Mouse (Mus musculus) midbrain, embryonic 16.5 days (tissue): Measurements from ENCODE around the gene Tmem178. TPM values are rescaled to one million over a fixed set of nuclear protein-coding genes. Genes with fewer than 3 reads are reported as not detected.
A peak's percentile ranks its signal among the peaks of the same experiment; 100 is the strongest.

Experiments
- ATAC-seq: fragments of 200-750 bp; cut with Nextera tagmentation; 2 replicates; pipeline ENCODE4 v1.8.0; 2017; ENCODE audit warnings: moderate TSS enrichment
- H3K27ac ChIP-seq: fragments of 300-500 bp; sonication (generic); 2 replicates; pipeline ENCODE4 v1.5.1; 2014; ENCODE audit warnings: mild to moderate bottlenecking, low read length, mixed read lengths
- H3K27me3 ChIP-seq: fragments of 300-500 bp; sonication (generic); 2 replicates; pipeline ENCODE4 v1.6.1; 2014; ENCODE audit warnings: low read depth, low read length, mixed read lengths; ENCODE audit not compliant: control insufficient read depth, insufficient read depth
- H3K36me3 ChIP-seq: fragments of 300-500 bp; sonication (generic); 2 replicates; pipeline ENCODE4 v1.6.1; 2014; ENCODE audit warnings: mild to moderate bottlenecking, low read length, moderate library complexity, mixed read lengths; ENCODE audit not compliant: control insufficient read depth, insufficient read depth
- H3K4me1 ChIP-seq: fragments of 300-500 bp; sonication (generic); 2 replicates; pipeline ENCODE4 v1.6.1; 2014; ENCODE audit warnings: mild to moderate bottlenecking, low read length, mixed read lengths; ENCODE audit not compliant: control insufficient read depth, insufficient read depth
- H3K4me2 ChIP-seq: fragments of 300-500 bp; sonication (generic); 2 replicates; pipeline ENCODE4 v1.6.1; 2014; ENCODE audit warnings: mild to moderate bottlenecking, low read length, mixed read lengths
- H3K4me3 ChIP-seq: fragments of 300-500 bp; sonication (generic); 2 replicates; pipeline ENCODE4 v1.5.1; 2014; ENCODE audit warnings: low read depth, mild to moderate bottlenecking, low read length, moderate library complexity, mixed read lengths
- H3K9ac ChIP-seq: fragments of 300-500 bp; sonication (generic); 2 replicates; pipeline ENCODE4 v1.6.1; 2014; ENCODE audit warnings: low read depth, low read length, mixed read lengths
- H3K9me3 ChIP-seq: fragments of 300-500 bp; sonication (generic); replicated peaks from 2 replicates; pipeline ENCODE4 v1.6.1; 2014; ENCODE audit warnings: mild to moderate bottlenecking, low read length, mixed read lengths; ENCODE audit not compliant: control insufficient read depth, poor library complexity, severe bottlenecking
- WGBS: fragments of 180-500 bp; shearing (Covaris S2); extraction: QIAGEN DNeasy Blood & Tissue Kit; methylation state at CpG from one replicate; pipeline ENCODE4 v1.1.7; 2014; 5-methylcytosine and 5-hydroxymethylcytosine counted together
- polyA plus RNA-seq: library from polyadenylated mRNA; unstranded; fragments of >200 nt; fragmentation: Nextera tagmentation; extraction: Ambion mirVana; gene quantifications from 2 replicates; pipeline ENCODE4 v1.2.1, GENCODE M21; 2015

Tmem178 gene
- polyA plus RNA-seq, 1 experiment from 2014 or later: 20.8 TPM

DNA sequence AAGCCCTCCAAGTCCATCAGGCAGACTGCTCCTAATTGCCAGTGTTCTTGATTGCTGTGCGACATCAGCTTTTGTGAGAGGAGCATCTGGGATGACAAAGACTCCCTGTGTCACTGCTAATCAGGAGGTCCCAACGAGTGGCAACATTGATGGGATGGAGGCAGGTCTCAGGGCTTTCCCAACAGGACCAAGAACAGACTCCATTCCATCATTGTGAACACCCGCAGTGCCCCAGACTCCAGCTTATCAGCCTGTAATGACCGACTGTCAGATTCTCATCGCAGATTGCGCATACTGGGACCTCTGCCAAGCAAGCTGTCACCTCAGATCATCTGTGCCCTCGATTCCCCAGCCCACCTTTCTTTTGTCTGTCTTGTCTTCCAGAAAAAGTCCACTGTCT is 7.9 kb downstream of the Tmem178 start:
- no peak overlapping the region for H3K27ac ChIP-seq
- WGBS: 45% methylated on average over 7 of the region's 7 CpGs

DNA sequence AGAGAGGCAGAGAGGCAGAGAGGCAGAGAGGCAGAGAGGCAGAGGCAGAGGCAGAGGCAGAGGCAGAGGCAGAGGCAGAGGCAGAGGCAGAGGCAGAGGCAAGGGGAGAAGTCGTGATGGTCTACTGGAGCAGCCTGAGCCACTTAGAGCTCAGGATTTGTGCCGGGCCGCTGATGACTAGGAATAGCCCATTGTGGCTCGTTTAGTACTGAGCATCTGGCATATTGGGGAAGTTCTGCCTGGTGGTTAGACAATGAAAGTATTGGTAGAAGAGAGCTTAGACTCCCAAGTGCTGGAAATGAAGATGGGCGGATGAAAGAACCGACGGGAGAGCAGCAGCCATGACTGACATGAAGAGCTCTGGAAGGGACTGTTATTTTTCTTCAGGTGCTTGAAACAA is 11.0 kb downstream of the Tmem178 start:
- H3K4me2 ChIP-seq: no peak overlapping the region

More for the DNA sequence above, 7.9 kb downstream of the Tmem178 start:
- H3K36me3 ChIP-seq: no peaks in the 10 kb centered on the region
- no peak for ATAC-seq
- no peak overlapping the region for H3K4me2 ChIP-seq
- no peaks in the 10 kb centered on the region for H3K9me3 ChIP-seq
- no peaks in the 10 kb centered on the region for H3K27me3 ChIP-seq
- H3K4me1 ChIP-seq: peaks cover 14% of the 10 kb centered on the region
- no peak overlapping the region for H3K9ac ChIP-seq
- H3K4me3 ChIP-seq: no peak overlapping the region

GRCm38 (mm10) chr17:80955998-80956811 is 11.8 kb downstream of the Tmem178 start:
- no peaks in the 10 kb centered on the region; the same call in 1 of the 2 replicates for H3K9me3 ChIP-seq
- peaks cover 12% of the 10 kb centered on the region for H3K4me1 ChIP-seq
- 68% methylated on average over 10 of the region's 10 CpGs for WGBS
- peak; percentile 49 for ATAC-seq
- H3K27ac ChIP-seq: no peak overlapping the region
- H3K4me2 ChIP-seq: no peak overlapping the region
- H3K9ac ChIP-seq: no peak overlapping the region
- no peaks in the 10 kb centered on the region for H3K27me3 ChIP-seq
- H3K36me3 ChIP-seq: no peaks in the 10 kb centered on the region
- no peak overlapping the region for H3K4me3 ChIP-seq

More for the DNA sequence above, 11.0 kb downstream of the Tmem178 start:
- Histone ChIP-seq H3K27ac (no peak overlapping the region), H3K4me3 (no peak overlapping the region), H3K27me3 (no peaks in the 10 kb centered on the region), H3K9ac (no peak overlapping the region), H3K36me3 (no peaks in the 10 kb centered on the region), H3K9me3 (no peaks in the 10 kb centered on the region; the same call in 1 of the 2 replicates), H3K4me1 (peaks cover 12% of the 10 kb centered on the region)
- ATAC-seq: no peak
- WGBS: 50% methylated on average over 7 of the region's 7 CpGs

DNA sequence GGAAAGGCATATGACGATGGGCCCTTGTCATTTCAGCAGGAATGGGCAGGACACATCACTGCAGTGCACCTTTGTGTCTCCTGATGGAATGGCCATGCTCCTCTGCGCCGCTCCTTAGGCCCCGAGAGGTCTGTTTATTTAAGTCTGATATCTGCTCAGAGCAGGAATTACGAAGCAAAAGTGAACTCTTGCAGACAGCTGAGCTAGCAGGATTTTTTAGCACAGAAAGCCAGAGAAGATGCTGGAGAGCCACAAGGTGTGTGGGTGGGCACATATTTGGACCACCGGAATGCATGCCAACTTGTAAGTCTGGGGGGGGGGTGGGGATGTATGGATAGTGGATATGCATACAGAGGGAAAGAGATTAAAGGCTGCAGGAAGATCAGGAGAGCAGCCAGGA is 13.9 kb downstream of the Tmem178 start:
- Histone ChIP-seq H3K4me1 (peaks cover 10% of the 10 kb centered on the region), H3K36me3 (no peaks in the 10 kb centered on the region), H3K27me3 (no peaks in the 10 kb centered on the region), H3K9me3 (no peaks in the 10 kb centered on the region; the same call in 1 of the 2 replicates), H3K4me2 (no peak overlapping the region), H3K27ac (no peak overlapping the region), H3K9ac (no peak overlapping the region), H3K4me3 (no peak overlapping the region)
- no peak for ATAC-seq
- 77% methylated on average over 6 of the region's 6 CpGs for WGBS

GRCm38 (mm10) chr17:80959840-80960239 is 15.4 kb downstream of the Tmem178 start:
- Histone ChIP-seq H3K4me3 (no peak overlapping the region), H3K27me3 (no peaks in the 10 kb centered on the region), H3K36me3 (no peaks in the 10 kb centered on the region), H3K9ac (no peak overlapping the region), H3K27ac (no peak overlapping the region), H3K4me1 (peaks cover 10% of the 10 kb centered on the region), H3K9me3 (no peaks in the 10 kb centered on the region; the same call in 1 of the 2 replicates), H3K4me2 (no peak overlapping the region)
- 79% methylated on average over 2 of the region's 2 CpGs for WGBS
- no peak for ATAC-seq

DNA sequence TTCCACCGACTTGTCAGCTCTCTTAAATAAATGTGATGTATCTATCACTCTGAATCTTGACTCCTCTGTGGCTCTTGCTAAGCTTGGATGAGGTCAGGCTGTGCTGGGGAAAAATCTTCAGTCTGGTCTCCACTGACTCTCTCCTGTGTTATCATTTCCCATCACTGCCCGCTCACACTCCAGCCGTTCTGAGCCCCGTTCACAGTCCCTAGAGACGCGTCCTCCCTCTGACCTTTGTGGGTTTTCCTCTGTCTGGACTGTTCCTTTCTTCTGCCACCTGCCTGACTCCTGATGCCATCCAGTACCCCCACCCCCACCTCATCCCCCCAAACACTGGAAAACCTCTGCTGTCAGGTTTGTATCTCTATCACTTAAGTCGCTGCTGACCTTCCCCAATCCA is 23.0 kb downstream of the Tmem178 start:
- Histone ChIP-seq H3K4me3 (no peak overlapping the region), H3K4me1 (peaks cover 30% of the 10 kb centered on the region), H3K4me2 (no peak overlapping the region), H3K9me3 (no peaks in the 10 kb centered on the region), H3K27me3 (no peaks in the 10 kb centered on the region), H3K27ac (no peak overlapping the region), H3K36me3 (no peaks in the 10 kb centered on the region), H3K9ac (no peak overlapping the region)
- no peak for ATAC-seq
- WGBS: 49% methylated on average over 7 of the region's 7 CpGs

DNA sequence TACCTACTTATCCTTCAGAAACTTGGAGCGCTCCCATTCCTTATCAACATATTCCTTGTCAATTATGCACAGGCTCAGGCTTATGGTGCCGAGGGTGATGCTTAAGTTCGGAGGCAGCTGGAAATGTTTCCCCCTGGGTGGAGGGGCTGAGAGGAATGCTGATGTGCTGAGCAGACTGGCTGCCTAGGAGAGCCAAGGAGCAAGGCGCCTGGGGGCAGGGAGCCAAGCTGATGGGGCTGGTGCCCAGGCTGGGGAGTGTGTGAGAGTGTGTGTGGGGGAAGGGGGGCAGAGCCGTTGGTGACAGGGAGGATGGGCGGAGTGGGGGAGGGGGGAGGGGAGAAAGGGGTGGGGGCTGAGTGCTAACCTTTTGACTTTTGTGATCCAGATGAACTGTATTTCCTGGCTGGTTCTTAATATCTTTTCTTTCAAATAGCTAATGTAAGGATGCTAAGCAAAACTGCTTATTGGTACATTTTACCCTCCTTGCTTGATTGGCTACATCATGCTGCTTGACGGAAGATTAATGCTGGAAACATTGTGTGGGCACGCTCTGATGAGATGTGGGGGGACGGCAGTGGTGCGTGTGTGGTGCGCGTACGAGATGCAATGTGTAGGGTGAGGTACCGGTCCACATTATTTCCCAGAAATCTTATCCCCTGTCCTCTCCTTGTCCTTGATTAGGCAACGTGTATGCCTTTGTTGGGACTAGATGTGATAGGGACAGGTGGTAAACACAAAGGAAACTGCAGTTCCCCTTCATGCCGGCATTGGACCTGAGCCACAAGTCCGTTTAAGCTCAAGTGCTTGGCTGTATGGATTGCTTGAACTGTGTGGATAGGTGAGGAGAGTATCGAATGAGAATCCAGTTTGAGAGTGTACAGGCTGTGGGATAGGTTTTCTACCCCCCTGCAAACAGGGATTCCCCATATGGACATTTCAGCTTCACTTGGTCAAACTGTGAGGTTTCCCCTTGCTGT is 25.5 kb downstream of the Tmem178 start:
- Histone ChIP-seq H3K9ac (0 out of 2 replicates have a peak overlapping the region, but pooled peaks have one; percentile 6), H3K4me1 (peaks cover 30% of the 10 kb centered on the region), H3K27me3 (no peaks in the 10 kb centered on the region), H3K9me3 (no peaks in the 10 kb centered on the region), H3K27ac (peak overlapping the region; percentile 44), H3K4me2 (peak overlapping the region; percentile 27), H3K36me3 (no peaks in the 10 kb centered on the region), H3K4me3 (no peak overlapping the region)
- peak; percentile 90 for ATAC-seq
- 39% methylated on average over 18 of the region's 18 CpGs for WGBS

GRCm38 (mm10) chr17:80970716-80971115 is 26.3 kb downstream of the Tmem178 start:
- Histone ChIP-seq H3K9me3 (no peaks in the 10 kb centered on the region), H3K4me1 (peaks cover 30% of the 10 kb centered on the region), H3K27me3 (no peaks in the 10 kb centered on the region), H3K4me3 (no peak overlapping the region), H3K9ac (0 out of 2 replicates have a peak overlapping the region, but pooled peaks have one; percentile 6), H3K4me2 (no peak overlapping the region), H3K27ac (no peak overlapping the region), H3K36me3 (no peaks in the 10 kb centered on the region)
- 52% methylated on average over 10 of the region's 10 CpGs for WGBS
- ATAC-seq: no peak
